Mouse (Mus musculus) stomach, embryonic 15.5 days (tissue): ENCODE results near the gene Tpra1. TPM values are rescaled to one million over a fixed set of nuclear protein-coding genes. Genes with fewer than 3 reads are reported as not detected.

ENCODE experiments used
- ATAC-seq: fragments of 200-750 bp; cut with Nextera tagmentation; 2 replicates; pipeline ENCODE4 v1.8.0; 2017; ENCODE audit warnings: low read depth, moderate number of reproducible peaks, moderate TSS enrichment; ENCODE audit not compliant: insufficient read depth, low FRiP score
- H3K27ac ChIP-seq: fragments of 300-500 bp; sonication (generic); 2 replicates; pipeline ENCODE4 v1.5.1; 2015; ENCODE audit warnings: mild to moderate bottlenecking, inconsistent platforms
- H3K27me3 ChIP-seq: fragments of 300-500 bp; sonication (generic); replicated peaks from 2 replicates; pipeline ENCODE4 v1.6.1; 2015; ENCODE audit warnings: inconsistent platforms
- H3K36me3 ChIP-seq: fragments of 300-500 bp; sonication (generic); 2 replicates; pipeline ENCODE4 v1.6.1; 2015; ENCODE audit warnings: inconsistent platforms
- H3K4me1 ChIP-seq: fragments of 300-500 bp; sonication (generic); 2 replicates; pipeline ENCODE4 v1.6.1; 2015; ENCODE audit warnings: inconsistent platforms
- H3K4me2 ChIP-seq: fragments of 300-500 bp; sonication (generic); 2 replicates; pipeline ENCODE4 v1.6.1; 2015; ENCODE audit warnings: mild to moderate bottlenecking, inconsistent platforms
- H3K4me3 ChIP-seq: fragments of 300-500 bp; sonication (generic); replicated peaks from 2 replicates; pipeline ENCODE4 v1.5.1; 2015; ENCODE audit warnings: inconsistent platforms
- H3K9ac ChIP-seq: fragments of 300-500 bp; sonication (generic); 2 replicates; pipeline ENCODE4 v1.6.1; 2015; ENCODE audit warnings: inconsistent platforms
- H3K9me3 ChIP-seq: fragments of 300-500 bp; sonication (generic); 2 replicates; pipeline ENCODE4 v1.6.1; 2016; ENCODE audit warnings: inconsistent platforms
- WGBS: fragments of 180-500 bp; shearing (Covaris S2); methylation state at CpG from one replicate; pipeline ENCODE4 v1.1.7; 2015; 5-methylcytosine and 5-hydroxymethylcytosine counted together
- polyA plus RNA-seq: library from polyadenylated mRNA; unstranded; fragments of >200 nt; fragmentation: Nextera tagmentation; extraction: Ambion mirVana; gene quantifications from 2 replicates; pipeline ENCODE4 v1.2.1, GENCODE M21; 2015

Gene Tpra1
- polyA plus RNA-seq, 1 experiment from 2014 or later = 60.1 TPM

DNA sequence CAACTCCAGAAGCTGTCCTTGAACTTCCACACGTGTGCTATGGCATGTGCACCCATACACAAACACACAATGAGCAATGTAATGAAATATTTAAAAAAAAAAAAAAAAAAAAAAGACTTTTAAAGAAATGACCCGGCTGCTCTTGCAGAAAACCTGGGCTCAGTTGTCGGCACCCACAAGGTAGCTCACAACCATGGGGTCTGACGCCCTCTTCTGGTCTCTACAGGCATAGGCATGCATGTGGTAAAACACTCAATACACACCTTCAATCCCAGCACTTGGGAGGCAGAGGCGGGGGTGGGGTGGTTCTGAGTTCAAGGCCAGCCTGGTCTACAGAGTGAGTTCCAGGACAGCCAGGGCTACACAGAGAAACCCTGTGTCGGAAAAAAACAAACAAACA, 6.1 kb upstream of the Tpra1 start:
- H3K27ac ChIP-seq = no peak overlapping the region

DNA sequence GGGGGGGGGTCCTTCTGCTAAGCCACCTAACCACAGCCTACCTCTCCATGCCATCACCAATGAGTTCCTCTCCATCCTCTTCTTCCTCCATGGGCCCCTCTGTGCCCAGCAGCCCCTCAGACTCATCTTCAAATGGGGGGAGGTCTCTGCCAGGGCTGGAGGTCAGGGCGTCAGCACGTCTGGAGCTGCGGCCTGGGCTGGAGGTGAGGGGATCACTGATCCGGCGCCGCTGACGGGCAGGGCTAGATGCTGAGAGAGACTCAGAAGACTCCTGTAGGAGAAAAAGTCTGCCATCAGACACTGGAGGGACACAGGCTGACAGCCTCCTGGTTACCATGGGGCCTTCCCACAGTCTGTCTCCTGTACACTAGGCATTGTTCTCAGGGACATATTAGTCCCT, 4.8 kb upstream of the Tpra1 start:
- H3K4me1 ChIP-seq = peaks cover 22% of the 10 kb centered on the region
- peaks cover 18% of the 10 kb centered on the region for H3K36me3 ChIP-seq
- WGBS = 60% methylated on average over 7 of the region's 7 CpGs
- no peaks in the 10 kb centered on the region for H3K9me3 ChIP-seq
- ATAC-seq = no peak
- no peak overlapping the region for H3K27ac ChIP-seq
- no peak overlapping the region for H3K9ac ChIP-seq
- peak overlapping the region; percentile 74 for H3K4me2 ChIP-seq
- H3K4me3 ChIP-seq = peak overlapping the region; percentile 63
- H3K27me3 ChIP-seq = no peaks in the 10 kb centered on the region

More for the DNA sequence above, 6.1 kb upstream of the Tpra1 start:
- ATAC-seq = no peak
- Histone ChIP-seq H3K4me1 (peaks cover 14% of the 10 kb centered on the region), H3K4me3 (no peak overlapping the region), H3K9ac (no peak overlapping the region), H3K4me2 (no peak overlapping the region), H3K9me3 (no peaks in the 10 kb centered on the region), H3K36me3 (peaks cover 31% of the 10 kb centered on the region), H3K27me3 (no peaks in the 10 kb centered on the region)
- 87% methylated on average over 6 of the region's 6 CpGs for WGBS

GRCm38 (mm10) chr6:88898534-88899048, 3.5 kb upstream of the Tpra1 start, which contains the start of gene Mcm2:
Gene Mcm2, minus strand, starts transcription at chr6:88898780.
- under 1% methylated on average over 33 of the region's 33 CpGs for WGBS
- H3K27me3 ChIP-seq = no peaks in the 10 kb centered on the region
- peaks cover 30% of the 10 kb centered on the region for H3K4me1 ChIP-seq
- peak within 1 kb of the TSS; percentile 62 for H3K27ac ChIP-seq
- H3K4me3 ChIP-seq = peak within 1 kb of the TSS; percentile 63
- peak within 1 kb of the TSS; percentile 63 for H3K9ac ChIP-seq
- H3K9me3 ChIP-seq = no peaks in the 10 kb centered on the region
- peaks cover 5% of the 10 kb centered on the region; the same call in 1 of the 2 replicates for H3K36me3 ChIP-seq
- peak within 1 kb of the TSS; percentile 74 for H3K4me2 ChIP-seq
- ATAC-seq = peak; percentile 80

DNA sequence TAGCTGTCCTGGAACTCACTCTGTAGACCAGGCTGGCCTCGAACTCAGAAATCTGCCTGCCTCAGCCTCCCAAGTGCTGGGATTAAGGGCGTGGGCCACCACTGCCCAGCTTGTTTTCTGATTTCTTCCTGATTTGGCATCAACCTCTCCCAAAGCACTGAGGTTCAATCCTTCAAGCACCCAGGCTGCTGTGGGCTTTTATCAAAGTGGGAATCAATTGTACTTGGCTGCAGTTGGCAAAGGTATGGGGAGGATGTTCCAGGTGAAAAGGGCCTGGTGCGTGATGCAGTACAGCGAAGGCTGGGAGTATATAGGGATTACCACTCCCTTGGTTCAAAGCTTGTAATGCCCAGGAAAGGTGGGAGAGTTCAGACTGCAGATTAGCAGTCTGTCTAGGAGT, 3.0 kb upstream of the Tpra1 start:
- H3K36me3 ChIP-seq = 0 out of 2 replicates have a peak, but pooled peaks cover 4% of the 10 kb centered on the region
- no peaks in the 10 kb centered on the region for H3K9me3 ChIP-seq
- peak overlapping the region; percentile 63; the same call in 1 of the 2 replicates for H3K4me3 ChIP-seq
- 58% methylated on average over 4 of the region's 4 CpGs for WGBS
- peaks cover 35% of the 10 kb centered on the region for H3K4me1 ChIP-seq
- ATAC-seq = no peak
- H3K4me2 ChIP-seq = peak overlapping the region; percentile 74
- H3K9ac ChIP-seq = no peak overlapping the region
- 0 out of 2 replicates have a peak overlapping the region, but pooled peaks have one; percentile 22 for H3K27ac ChIP-seq
- H3K27me3 ChIP-seq = no peaks in the 10 kb centered on the region

- H3K4me2 ChIP-seq = no peak overlapping the region
- no peaks in the 10 kb centered on the region for H3K27me3 ChIP-seq
- 0 out of 2 replicates have a peak, but pooled peaks cover 4% of the 10 kb centered on the region for H3K36me3 ChIP-seq
- no peak overlapping the region for H3K27ac ChIP-seq
- no peaks in the 10 kb centered on the region for H3K9me3 ChIP-seq
- no peak overlapping the region for H3K4me3 ChIP-seq
- no peak overlapping the region for H3K9ac ChIP-seq
- 90% methylated on average over 2 of the region's 2 CpGs for WGBS
- ATAC-seq = no peak
- peaks cover 39% of the 10 kb centered on the region for H3K4me1 ChIP-seq
Measured at GRCm38 (mm10) chr6:88899628-88900027, 2.4 kb upstream of the Tpra1 start.

- no peaks in the 10 kb centered on the region for H3K9me3 ChIP-seq
- peaks cover 43% of the 10 kb centered on the region for H3K4me1 ChIP-seq
Measured at GRCm38 (mm10) chr6:88901471-88901870, 580 bp upstream of the Tpra1 start.

DNA sequence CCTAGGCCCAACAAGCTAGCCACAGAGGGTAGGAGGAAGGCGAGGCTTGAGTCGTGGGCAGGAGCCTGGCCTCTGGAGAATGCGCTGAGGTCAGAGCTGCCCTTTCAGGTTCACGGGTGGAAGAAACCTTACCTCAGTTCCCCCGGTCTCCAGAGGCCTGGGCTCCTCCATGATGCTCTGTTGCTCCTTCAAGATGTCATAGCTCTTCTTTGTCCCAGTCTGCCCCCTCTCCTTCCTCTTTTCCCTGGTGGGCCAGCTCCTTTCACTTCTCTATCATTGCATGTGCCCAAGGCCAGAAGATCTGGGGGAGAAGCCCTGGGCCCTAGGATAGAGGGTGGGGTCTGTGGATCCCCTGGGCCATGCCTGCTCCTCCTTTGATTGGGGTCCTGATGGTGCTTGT, 1.7 kb downstream of the Tpra1 start:
- Histone ChIP-seq H3K4me1 (peaks cover 37% of the 10 kb centered on the region), H3K9ac (peak overlapping the region; percentile 51; the same call in 1 of the 2 replicates), H3K4me3 (peak overlapping the region; percentile 66; the same call in 1 of the 2 replicates), H3K27ac (no peak overlapping the region), H3K9me3 (no peaks in the 10 kb centered on the region), H3K4me2 (peak overlapping the region; percentile 86), H3K27me3 (no peaks in the 10 kb centered on the region), H3K36me3 (0 out of 2 replicates have a peak, but pooled peaks cover 6% of the 10 kb centered on the region)
- no peak for ATAC-seq
- WGBS = 72% methylated on average over 5 of the region's 5 CpGs

More at GRCm38 (mm10) chr6:88901471-88901870, 580 bp upstream of the Tpra1 start:
- H3K36me3 ChIP-seq = no peaks in the 10 kb centered on the region
- peak overlapping the region; percentile 94 for H3K27ac ChIP-seq
- H3K27me3 ChIP-seq = no peaks in the 10 kb centered on the region
- H3K4me3 ChIP-seq = peak overlapping the region; percentile 66
- peak overlapping the region; percentile 62; the same call in 1 of the 2 replicates for H3K9ac ChIP-seq
- peak overlapping the region; percentile 86 for H3K4me2 ChIP-seq
- no peak for ATAC-seq
- under 1% methylated on average over 5 of the region's 5 CpGs for WGBS

- Histone ChIP-seq H3K4me1 (peaks cover 34% of the 10 kb centered on the region), H3K4me3 (no peak overlapping the region), H3K36me3 (0 out of 2 replicates have a peak, but pooled peaks cover 7% of the 10 kb centered on the region), H3K9me3 (no peaks in the 10 kb centered on the region), H3K9ac (no peak overlapping the region), H3K27me3 (no peaks in the 10 kb centered on the region), H3K27ac (no peak overlapping the region), H3K4me2 (no peak overlapping the region)
- WGBS = 77% methylated on average over 4 of the region's 4 CpGs
- no peak for ATAC-seq
Measured at GRCm38 (mm10) chr6:88904456-88904974, 2.5 kb downstream of the Tpra1 start.

- 86% methylated on average over 7 of the region's 7 CpGs for WGBS
- Histone ChIP-seq H3K36me3 (0 out of 2 replicates have a peak, but pooled peaks cover 12% of the 10 kb centered on the region), H3K4me3 (no peak overlapping the region), H3K27me3 (no peaks in the 10 kb centered on the region), H3K27ac (no peak overlapping the region), H3K4me1 (peaks cover 34% of the 10 kb centered on the region), H3K4me2 (no peak overlapping the region), H3K9me3 (no peaks in the 10 kb centered on the region), H3K9ac (no peak overlapping the region)
- no peak for ATAC-seq
Measured at GRCm38 (mm10) chr6:88905042-88905441, 3.0 kb downstream of the Tpra1 start.

DNA sequence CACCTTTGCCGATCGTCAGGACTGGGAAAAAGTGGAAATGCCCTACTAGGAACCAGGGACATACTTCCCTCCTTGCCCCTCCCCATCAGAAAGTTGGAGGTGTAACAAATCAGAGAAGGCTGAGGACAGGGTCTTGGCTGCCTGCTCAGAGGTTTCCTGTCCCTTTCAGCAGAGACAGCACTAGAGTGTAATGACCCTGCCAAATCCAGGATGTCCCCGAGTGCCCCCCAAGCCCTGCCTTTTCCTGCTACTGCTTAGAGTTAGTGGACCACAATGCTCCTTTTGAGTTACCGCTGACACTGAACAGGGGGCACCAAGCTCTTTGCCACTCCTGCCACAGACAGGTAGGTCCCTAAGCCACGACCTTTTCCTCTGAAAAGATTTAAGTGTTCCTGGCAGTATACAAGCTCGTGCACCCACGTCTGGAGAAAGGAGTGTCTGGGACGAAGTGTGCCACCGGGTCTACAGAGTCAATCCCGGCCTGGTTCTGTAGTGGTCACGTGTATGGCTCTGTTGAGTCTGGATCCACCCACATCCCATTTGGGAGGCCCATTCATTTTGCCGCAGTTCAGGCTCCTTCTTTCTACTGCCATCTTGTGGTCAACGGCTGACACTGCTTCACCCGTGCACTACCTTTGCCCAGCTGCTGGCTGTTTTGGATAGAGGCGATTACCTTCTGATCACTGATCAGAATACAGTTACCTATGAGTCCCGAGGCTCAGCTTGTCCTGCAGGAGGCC, 4.5 kb downstream of the Tpra1 start:
- H3K27ac ChIP-seq = no peak overlapping the region
- H3K9me3 ChIP-seq = no peaks in the 10 kb centered on the region
- H3K36me3 ChIP-seq = peaks cover 22% of the 10 kb centered on the region; the same call in 1 of the 2 replicates
- no peak overlapping the region for H3K9ac ChIP-seq
- peaks cover 28% of the 10 kb centered on the region for H3K4me1 ChIP-seq
- WGBS = 17% methylated on average over 16 of the region's 16 CpGs
- no peak overlapping the region for H3K4me2 ChIP-seq
- no peak overlapping the region for H3K4me3 ChIP-seq
- no peak for ATAC-seq
- no peaks in the 10 kb centered on the region for H3K27me3 ChIP-seq

DNA sequence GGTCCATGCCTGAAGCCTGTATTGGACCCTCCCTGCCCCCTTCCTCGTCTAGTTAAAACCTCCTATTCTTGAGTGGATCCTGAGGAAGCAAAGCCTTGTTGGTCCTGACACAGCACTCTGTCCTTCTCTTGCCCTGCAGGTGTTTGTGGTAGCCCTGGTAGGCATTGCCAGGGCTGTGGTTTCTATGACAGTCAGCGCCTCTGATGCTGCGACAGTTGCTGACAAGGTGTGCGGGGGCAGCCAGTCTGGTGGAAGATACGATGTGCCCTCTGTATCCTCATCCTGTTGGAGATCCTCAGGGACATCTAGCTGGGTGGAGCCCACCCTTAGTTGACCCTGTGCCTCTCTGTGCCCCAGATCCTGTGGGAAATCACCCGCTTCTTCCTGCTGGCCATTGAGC, 7.1 kb downstream of the Tpra1 start:
- Histone ChIP-seq H3K9ac (no peak overlapping the region), H3K27me3 (no peaks in the 10 kb centered on the region), H3K36me3 (peaks cover 22% of the 10 kb centered on the region; the same call in 1 of the 2 replicates), H3K4me1 (peaks cover 13% of the 10 kb centered on the region), H3K9me3 (no peaks in the 10 kb centered on the region), H3K4me2 (no peak overlapping the region), H3K27ac (no peak overlapping the region), H3K4me3 (no peak overlapping the region)
- ATAC-seq = no peak
- WGBS = 87% methylated on average over 6 of the region's 6 CpGs

DNA sequence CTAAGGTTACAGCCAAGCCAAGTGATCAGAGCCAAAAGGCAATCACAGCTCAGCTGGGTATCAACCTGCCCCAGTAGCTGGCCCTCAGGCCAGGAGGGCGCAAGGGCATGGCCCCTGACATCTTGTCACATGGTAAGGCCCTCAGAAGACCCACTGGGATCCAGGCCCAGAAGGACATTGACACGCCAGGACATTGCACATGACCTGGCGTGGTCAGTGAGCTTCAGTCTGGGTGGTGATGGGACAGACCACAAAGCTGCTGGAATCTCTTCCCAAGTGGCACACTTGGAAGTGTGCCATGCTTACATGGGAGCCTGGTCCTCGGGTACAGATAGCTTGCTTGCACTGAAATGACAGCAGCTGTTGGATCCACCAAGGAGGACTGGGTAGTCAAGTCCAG, 11.0 kb downstream of the Tpra1 start:
- Histone ChIP-seq H3K27ac (no peak overlapping the region), H3K27me3 (no peaks in the 10 kb centered on the region), H3K4me2 (no peak overlapping the region), H3K9me3 (no peaks in the 10 kb centered on the region), H3K36me3 (peaks cover 16% of the 10 kb centered on the region; the same call in 1 of the 2 replicates), H3K4me1 (no peaks in the 10 kb centered on the region), H3K9ac (no peak overlapping the region), H3K4me3 (no peak overlapping the region)
- ATAC-seq = no peak
- WGBS = 83% methylated on average over 4 of the region's 4 CpGs
